Mouse (Mus musculus) spleen, adult 2 months (tissue): ENCODE data around the gene Fam25c.

ENCODE experiments used
- CTCF ChIP-seq: fragments of 200-500 bp; IDR thresholded peaks from 2 replicates; pipeline ENCODE4 v1.5.1; 2011; ENCODE audit warnings: mild to moderate bottlenecking, inconsistent platforms; ENCODE audit not compliant: insufficient read depth, insufficient read length, insufficient replicate concordance; ENCODE audit errors: extremely low read depth
- POLR2A ChIP-seq: fragments of 200-500 bp; IDR thresholded peaks from 2 replicates; pipeline ENCODE4 v1.6.1; 2011; ENCODE audit warnings: low read depth, low read length, inconsistent platforms

DNA sequence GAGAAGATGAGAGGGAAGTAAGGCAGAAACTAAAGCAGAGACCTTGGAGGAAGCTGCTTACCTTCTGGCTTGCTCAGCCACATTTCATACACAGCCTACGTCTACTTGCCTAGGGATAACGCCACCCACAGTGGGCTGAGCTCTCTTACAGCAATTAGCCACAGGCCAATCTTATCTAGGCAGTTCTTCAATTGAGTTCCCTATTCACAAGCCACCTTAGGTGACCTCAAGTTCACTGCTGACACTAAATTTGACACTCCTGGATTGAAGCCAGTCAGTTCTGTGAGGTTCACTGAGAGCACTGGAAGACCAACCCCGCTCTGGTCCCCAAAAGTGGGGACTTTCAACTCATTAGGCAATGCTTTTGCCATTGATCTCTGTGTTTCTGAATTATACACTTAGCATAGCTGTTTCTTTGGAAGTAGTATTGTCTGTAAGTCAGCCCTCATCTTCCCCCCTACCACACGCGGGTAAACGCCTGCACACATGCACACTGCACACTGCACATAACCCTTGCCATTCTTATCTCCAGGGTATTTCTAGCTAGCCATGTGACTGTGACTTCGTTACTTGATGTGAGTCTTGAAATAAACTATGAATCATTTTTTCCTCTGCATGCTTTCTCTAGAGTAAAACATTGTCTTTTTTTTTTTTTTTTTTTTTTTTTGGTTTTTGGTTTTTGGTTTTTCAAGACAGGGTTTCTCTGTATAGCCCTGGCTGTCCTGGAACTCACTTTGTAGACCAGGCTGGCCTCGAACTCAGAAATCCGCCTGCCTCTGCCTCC is 27.9 kb upstream of the Fam25c start:
- TF ChIP-seq POLR2A (no peak), CTCF (no peak)
